Mouse (Mus musculus): ENCODE data around the gene Elf4.

GRCm38 (mm10) chrX:48461006-48461405 is 1.9 kb downstream of the Elf4 start:
- no peak for TF ChIP-seq CTCF (IDR thresholded peaks at IDR 0.05; ENCODE audit: low read depth, low read length)
- TF ChIP-seq GATA1 (IDR thresholded peaks at IDR 0.05; ENCODE audit: borderline replicate concordance, low read length) = no peak
- no peak for TF ChIP-seq TAL1 (conservative IDR thresholded peaks at IDR 0.05; ENCODE audit: low read depth, low read length)
- TF ChIP-seq POLR2AphosphoS5 (IDR thresholded peaks at IDR 0.05; ENCODE audit: insufficient replicate concordance, low read depth, low read length) = no peak
- TF ChIP-seq GATA2 (IDR thresholded peaks at IDR 0.05; ENCODE audit: borderline replicate concordance, low read depth, low read length) = no peak
